Mouse (Mus musculus) ES-E14 (cell line): Measurements from ENCODE around the gene Gm11562. TPM values are rescaled to one million over a fixed set of nuclear protein-coding genes. Genes with fewer than 3 reads are reported as not detected.
"Not testable (repeated sequence)": the region's sequence is repeated elsewhere in the genome, so short reads cannot be mapped to it uniquely, and the experiment has no call there.

Experiments used
- DNase-seq: peaks from one replicate; pipeline ENCODE4 v3.0.0-alpha.2; 2013; ENCODE audit warnings: low read depth, low spot score
- H3K27ac ChIP-seq: 2 replicates; pipeline ENCODE4 v1.5.1; 2012; ENCODE audit warnings: low read depth, mild to moderate bottlenecking, low read length, moderate library complexity, mixed read lengths; ENCODE audit not compliant: poor library complexity, insufficient read depth, severe bottlenecking
- H3K36me3 ChIP-seq: 2 replicates; pipeline ENCODE4 v1.6.1; 2012; ENCODE audit warnings: mild to moderate bottlenecking, low read length, moderate library complexity, mixed read lengths; ENCODE audit not compliant: control insufficient read depth, poor library complexity, insufficient read depth, severe bottlenecking
- H3K4me1 ChIP-seq, 2 experiments: fragments of 150-350 bp in 1 of 2; sonication (generic) in 1 of 2; 2 replicates each; pipeline ENCODE4 v1.6.1; 2012; ENCODE audit warnings: low read length in 2 of 2, mild to moderate bottlenecking in 1 of 2, mixed read lengths in 1 of 2; ENCODE audit not compliant: control insufficient read depth in 2 of 2, insufficient read depth in 2 of 2, poor library complexity in 1 of 2
- H3K4me3 ChIP-seq, 2 experiments: fragments of 150-350 bp in 1 of 2; sonication (generic) in 1 of 2; 2 replicates each; pipeline ENCODE4 v1.5.1; 2012; ENCODE audit warnings: low read length in 2 of 2, low read depth in 1 of 2, mild to moderate bottlenecking in 1 of 2, mixed read lengths in 1 of 2; ENCODE audit not compliant: insufficient read depth in 1 of 2, poor library complexity in 1 of 2, severe bottlenecking in 1 of 2
- H3K9ac ChIP-seq: 2 replicates; pipeline ENCODE4 v1.6.1; 2012; ENCODE audit warnings: low read depth, mild to moderate bottlenecking, low read length, mixed read lengths; ENCODE audit not compliant: poor library complexity, insufficient read depth, severe bottlenecking
- H3K9me3 ChIP-seq: fragments of 150-350 bp; sonication (generic); 2 replicates; pipeline ENCODE4 v1.6.1; 2012; ENCODE audit warnings: low read depth, mild to moderate bottlenecking, low read length; ENCODE audit not compliant: control insufficient read depth, insufficient read depth
- CHD2 ChIP-seq: IDR thresholded peaks from 2 replicates; pipeline ENCODE4 v1.6.1; 2014; ENCODE audit warnings: mild to moderate bottlenecking, low read depth, low read length, inconsistent platforms
- HCFC1 ChIP-seq: IDR thresholded peaks from 2 replicates; pipeline ENCODE4 v1.6.1; 2012; ENCODE audit warnings: low read length, inconsistent platforms, borderline replicate concordance; ENCODE audit not compliant: insufficient read depth
- MAFK ChIP-seq: IDR thresholded peaks from 2 replicates; pipeline ENCODE4 v1.6.1; 2014; ENCODE audit warnings: mild to moderate bottlenecking, low read depth, low read length, inconsistent platforms; ENCODE audit not compliant: insufficient read depth
- ZC3H11A ChIP-seq: IDR thresholded peaks from 2 replicates; pipeline ENCODE4 v1.6.1; 2012; ENCODE audit warnings: low read depth, mild to moderate bottlenecking, inconsistent platforms, low read length, borderline replicate concordance
- ZNF384 ChIP-seq: IDR thresholded peaks from 2 replicates; pipeline ENCODE4 v1.6.1; 2012; ENCODE audit warnings: low read depth, low read length, inconsistent platforms
- in situ Hi-C, 2 experiments: fragments of 600-800 bp; cut with MboI; formaldehyde crosslinking; loops; one replicate each; pipeline ENCODE4 v1.15.1; 2025; ENCODE audit warnings: low sequenced_read_pairs in 2 of 2, inconsistent platforms in 1 of 2; ENCODE audit not compliant: unreplicated experiment in 2 of 2
- total RNA-seq: library from RNA; depleted of rRNA; stranded (reverse); fragments of 300-350 nt; gene quantifications from 2 replicates; pipeline ENCODE4 v1.2.3, GENCODE M21; 2012; rRNA removed

Gene Gm11562
- total RNA-seq: not detected in 2 replicates

DNA sequence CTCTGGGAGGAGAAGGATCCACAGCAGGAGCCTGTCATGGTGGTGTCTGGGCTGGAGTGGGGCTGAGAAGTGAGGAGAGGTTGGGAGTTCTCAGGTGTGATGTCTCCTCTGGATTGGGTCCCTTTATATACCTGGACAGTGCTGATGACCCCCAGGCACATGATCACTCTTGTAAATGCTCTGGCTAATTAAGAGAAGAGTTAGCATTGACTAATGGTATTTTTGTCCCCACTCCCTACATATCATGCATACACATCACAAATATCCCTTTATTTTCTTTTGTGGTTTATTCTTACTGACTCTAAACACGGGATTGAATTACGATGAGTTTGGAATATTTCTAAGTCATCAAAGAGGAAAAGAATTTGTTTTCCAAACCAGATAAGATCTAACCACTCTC, at the start of gene Gm11562:
Gene Gm11562, minus strand, starts transcription at position 101 of the 400 bp plus-strand sequence.
- TF ChIP-seq CHD2 (no peak), ZNF384 (no peak), ZC3H11A (no peak), HCFC1 (no peak), MAFK (no peak)
- Histone ChIP-seq H3K9me3 (no peaks in the 10 kb centered on the region), H3K9ac (no peak within 1 kb of the TSS), H3K4me1 (no peaks in the 10 kb centered on the region), H3K27ac (no peak within 1 kb of the TSS), H3K4me3 (no peak within 1 kb of the TSS), H3K36me3 (no peaks in the 10 kb centered on the region)
- in situ Hi-C loops: no loop called here
- no peak for DNase-seq

DNA sequence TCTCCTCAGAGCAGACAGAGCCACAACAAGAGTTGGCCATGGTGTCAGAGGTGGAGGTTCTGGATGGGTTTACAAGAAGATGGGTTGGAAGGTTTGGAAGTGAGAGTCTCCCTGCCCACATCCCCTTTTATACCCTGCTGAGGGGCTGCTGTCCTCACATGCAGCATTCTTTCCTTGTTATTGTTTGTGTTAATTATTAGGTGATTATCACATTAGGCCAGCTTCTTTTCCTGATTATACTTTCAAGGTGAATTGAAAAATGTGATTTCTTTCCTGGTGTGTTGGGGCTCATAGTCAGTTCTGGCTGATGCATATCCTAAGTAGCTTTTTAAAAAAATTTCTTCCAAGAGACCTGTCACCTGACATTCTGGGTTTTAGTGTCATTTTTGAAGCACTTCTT, 45.6 kb upstream of the Gm11562 start, which contains the start of gene Krtap4-6:
Gene Krtap4-6, minus strand, starts transcription at position 101 of the 400 bp plus-strand sequence.
- no peak within 1 kb of the TSS for H3K27ac ChIP-seq
- H3K4me1 ChIP-seq: no peaks in the 10 kb centered on the region
- no peak for DNase-seq
- TF ChIP-seq ZC3H11A (no peak), HCFC1 (no peak), ZNF384 (no peak), MAFK (no peak), CHD2 (no peak)
- H3K36me3 ChIP-seq: no peaks in the 10 kb centered on the region
- H3K4me3 ChIP-seq: no peak within 1 kb of the TSS
- H3K9ac ChIP-seq: no peak within 1 kb of the TSS
- no peaks in the 10 kb centered on the region for H3K9me3 ChIP-seq
- in situ Hi-C loops: no loop called here

DNA sequence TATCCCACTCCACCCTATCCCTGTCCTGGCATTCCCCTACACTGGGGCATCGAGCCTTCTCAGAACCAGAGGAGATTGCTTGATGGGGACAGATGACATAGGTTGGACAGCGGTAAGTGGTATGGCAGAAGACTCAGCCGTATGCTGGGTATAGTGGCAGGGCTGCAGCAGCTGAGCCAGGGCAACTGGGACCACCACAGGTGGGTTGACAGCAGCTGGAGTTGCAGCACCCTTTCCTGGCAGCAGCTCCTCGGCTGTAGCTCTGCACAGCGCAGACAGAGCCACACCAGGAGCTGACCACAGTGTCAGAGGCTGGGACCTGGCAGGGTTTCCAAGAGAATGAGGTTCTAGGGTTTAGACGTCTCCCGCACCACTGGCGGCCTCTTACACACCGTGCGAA, 42.6 kb upstream of the Gm11562 start:
- Histone ChIP-seq H3K4me3 (no peak overlapping the region), H3K4me1 (peaks cover 0 to 4% of the 10 kb centered on the region in 2 experiments; a peak in 2 of 4 replicates), H3K27ac (no peak overlapping the region), H3K36me3 (no peaks in the 10 kb centered on the region), H3K9ac (no peak overlapping the region), H3K9me3 (no peaks in the 10 kb centered on the region)
- TF ChIP-seq MAFK (no peak), ZC3H11A (no peak), CHD2 (no peak), ZNF384 (no peak), HCFC1 (no peak)
- in situ Hi-C loops: no loop called here
- no peak for DNase-seq

DNA sequence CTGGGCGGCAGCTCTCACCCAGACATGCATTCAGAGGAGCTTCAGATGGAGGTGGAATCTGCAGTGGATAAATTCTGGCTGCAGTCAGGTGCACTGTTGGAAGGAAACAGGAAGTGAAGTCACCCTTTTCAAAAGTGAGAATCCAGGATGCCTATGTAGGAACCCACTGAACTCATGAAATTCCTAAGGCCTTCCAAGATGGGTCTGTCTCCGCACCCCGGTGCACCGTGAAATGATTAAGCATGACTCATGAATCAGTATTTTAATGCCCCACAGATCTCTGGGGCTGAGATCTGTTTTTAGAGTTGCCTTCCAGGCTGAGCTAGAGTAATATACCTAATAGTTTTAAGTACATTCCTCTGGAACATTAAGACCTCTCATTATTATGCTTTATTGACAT, 39.0 kb upstream of the Gm11562 start:
- no peak overlapping the region for H3K9ac ChIP-seq
- no peak for DNase-seq
- in situ Hi-C loops: no loop called here
- TF ChIP-seq HCFC1 (no peak), CHD2 (no peak), MAFK (no peak), ZNF384 (no peak), ZC3H11A (no peak)
- no peaks in the 10 kb centered on the region for H3K36me3 ChIP-seq
- H3K9me3 ChIP-seq: no peaks in the 10 kb centered on the region
- no peak overlapping the region for H3K27ac ChIP-seq
- no peak overlapping the region for H3K4me3 ChIP-seq
- peaks cover 0 to 11% of the 10 kb centered on the region in 2 experiments; a peak in 2 of 4 replicates for H3K4me1 ChIP-seq

DNA sequence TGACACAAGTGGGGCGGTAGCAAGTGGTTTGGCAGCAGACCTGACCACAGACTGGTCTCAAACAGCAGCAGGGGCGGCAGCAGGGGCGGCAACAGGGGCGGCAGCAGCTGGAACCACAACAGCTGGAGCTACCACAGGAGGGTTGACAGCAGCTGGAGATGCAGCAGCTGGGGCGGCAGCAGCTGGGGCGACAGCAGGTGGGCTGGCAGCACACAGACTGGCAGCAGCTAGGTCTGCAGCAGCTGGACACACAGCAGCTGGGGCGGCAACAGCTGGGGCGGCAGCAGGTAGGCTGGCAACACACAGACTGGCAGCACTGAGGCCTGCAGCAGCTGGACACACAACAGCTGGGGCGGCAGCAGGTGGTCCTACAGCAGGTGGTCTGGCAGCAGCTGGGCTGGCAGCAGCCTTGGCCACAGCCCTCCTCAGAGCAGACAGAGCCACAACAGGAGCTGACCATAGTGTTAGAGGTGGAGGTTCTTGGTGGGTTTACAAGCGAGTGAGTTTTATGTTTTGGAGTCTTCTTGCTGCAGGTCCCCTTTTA, 38.3 kb upstream of the Gm11562 start, which contains the start of gene Gm11563:
Gene Gm11563, minus strand, starts transcription at position 494 of the 544 bp plus-strand sequence.
- DNase-seq, in situ Hi-C loops, H3K4me3 ChIP-seq, H3K9ac ChIP-seq, H3K9me3 ChIP-seq, H3K27ac ChIP-seq, H3K36me3 ChIP-seq: not testable (repeated sequence)
- peaks cover 0 to 11% of the 10 kb centered on the region in 2 experiments; a peak in 2 of 4 replicates for H3K4me1 ChIP-seq
